Mouse (Mus musculus) midbrain, embryonic 13.5 days (tissue): ENCODE data around the gene Cep135. TPM values are rescaled to one million over a fixed set of nuclear protein-coding genes. Genes with fewer than 3 reads are reported as not detected.

Source experiments
- ATAC-seq: fragments of 200-750 bp; cut with Nextera tagmentation; 2 replicates; pipeline ENCODE4 v1.8.0; 2017; ENCODE audit warnings: mild to moderate bottlenecking, moderate TSS enrichment, moderate library complexity
- H3K27ac ChIP-seq: fragments of 300-500 bp; sonication (generic); 2 replicates; pipeline ENCODE4 v1.5.1; 2015; ENCODE audit warnings: inconsistent platforms, mild to moderate bottlenecking, moderate library complexity
- H3K27me3 ChIP-seq: fragments of 300-500 bp; sonication (generic); 2 replicates; pipeline ENCODE4 v1.6.1; 2015; ENCODE audit warnings: mild to moderate bottlenecking, inconsistent platforms
- H3K36me3 ChIP-seq: fragments of 300-500 bp; sonication (generic); 2 replicates; pipeline ENCODE4 v1.6.1; 2015; ENCODE audit warnings: mild to moderate bottlenecking, inconsistent platforms
- H3K4me1 ChIP-seq: fragments of 300-500 bp; sonication (generic); replicated peaks from 2 replicates; pipeline ENCODE4 v1.6.1; 2015; ENCODE audit warnings: inconsistent platforms
- H3K4me2 ChIP-seq: fragments of 300-500 bp; sonication (generic); replicated peaks from 2 replicates; pipeline ENCODE4 v1.6.1; 2015; ENCODE audit warnings: moderate library complexity, mild to moderate bottlenecking, inconsistent platforms
- H3K4me3 ChIP-seq: fragments of 300-500 bp; sonication (generic); replicated peaks from 2 replicates; pipeline ENCODE4 v1.5.1; 2015; ENCODE audit warnings: mild to moderate bottlenecking, inconsistent platforms
- H3K9ac ChIP-seq: fragments of 300-500 bp; sonication (generic); replicated peaks from 2 replicates; pipeline ENCODE4 v1.6.1; 2015; ENCODE audit warnings: mild to moderate bottlenecking, inconsistent platforms
- H3K9me3 ChIP-seq: fragments of 300-500 bp; sonication (generic); 2 replicates; pipeline ENCODE4 v1.6.1; 2016; ENCODE audit warnings: mild to moderate bottlenecking, inconsistent platforms
- WGBS: fragments of 180-500 bp; shearing (Covaris S2); methylation state at CpG from one replicate; pipeline ENCODE4 v1.1.7; 2015; 5-methylcytosine and 5-hydroxymethylcytosine counted together
- polyA plus RNA-seq: library from polyadenylated mRNA; unstranded; fragments of >200 nt; fragmentation: Nextera tagmentation; extraction: Ambion mirVana; gene quantifications from 2 replicates; pipeline ENCODE4 v1.2.1, GENCODE M21; 2015

Gene Cep135
- polyA plus RNA-seq = 4.4 and 4.6 TPM in 2 replicates

GRCm38 (mm10) chr5:76588551-76589283, at the start of gene Cep135:
Gene Cep135, plus strand, starts transcription at chr5:76588698.
- H3K27ac ChIP-seq = peak within 1 kb of the TSS; percentile 79
- peak within 1 kb of the TSS; percentile 85 for H3K9ac ChIP-seq
- peaks cover 13% of the 10 kb centered on the region for H3K36me3 ChIP-seq
- no peaks in the 10 kb centered on the region for H3K27me3 ChIP-seq
- no peaks in the 10 kb centered on the region for H3K9me3 ChIP-seq
- peak; percentile 99 for ATAC-seq
- WGBS = under 1% methylated on average over 87 of the region's 92 CpGs
- peak within 1 kb of the TSS; percentile 89 for H3K4me3 ChIP-seq
- H3K4me2 ChIP-seq = peak within 1 kb of the TSS; percentile 79
- peaks cover 17% of the 10 kb centered on the region for H3K4me1 ChIP-seq

DNA sequence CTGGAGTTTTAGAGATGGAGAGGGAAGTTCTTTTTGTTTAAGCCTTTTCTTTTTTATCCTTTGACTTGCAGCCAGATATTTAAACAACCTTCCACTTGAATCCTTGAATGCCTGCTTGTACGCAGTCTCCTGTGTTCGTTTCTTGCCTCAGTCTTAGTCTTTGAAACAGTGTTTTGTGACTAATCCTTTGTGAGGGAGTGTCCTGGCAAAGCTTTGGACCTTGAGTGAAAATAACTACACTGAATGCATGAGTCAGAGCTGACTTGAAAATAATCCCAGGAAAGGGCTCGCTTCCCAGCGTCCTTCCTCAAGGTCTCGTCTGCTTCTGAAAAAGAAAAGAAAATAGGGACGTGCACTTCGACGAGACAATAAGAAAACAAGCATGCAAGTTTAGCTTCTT, 48.3 kb upstream of the Cep135 start:
- no peak for ATAC-seq
- Histone ChIP-seq H3K27me3 (no peaks in the 10 kb centered on the region), H3K9me3 (no peaks in the 10 kb centered on the region), H3K9ac (no peak overlapping the region), H3K4me1 (no peaks in the 10 kb centered on the region), H3K4me3 (no peak overlapping the region), H3K36me3 (peaks cover 73% of the 10 kb centered on the region), H3K4me2 (no peak overlapping the region), H3K27ac (no peak overlapping the region)
- 63% methylated on average over 8 of the region's 8 CpGs for WGBS

DNA sequence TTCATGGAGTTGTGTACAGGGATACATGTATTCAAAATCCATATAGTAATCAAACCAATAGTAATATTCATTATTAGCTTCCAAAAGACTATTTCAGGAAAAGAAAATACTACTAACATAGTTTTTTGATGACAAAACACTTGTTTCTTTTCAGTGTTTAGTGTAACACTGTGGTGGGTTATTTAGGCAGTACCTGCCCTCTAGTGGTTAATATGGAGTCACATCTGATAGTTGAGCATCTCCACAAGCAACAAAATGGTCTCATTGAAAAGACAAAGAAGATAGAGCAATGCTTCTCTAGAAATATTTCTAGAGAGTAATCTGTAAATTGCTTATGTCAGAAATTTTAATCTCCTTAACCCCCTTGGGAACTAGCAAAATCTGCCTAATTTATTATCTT, 47.7 kb upstream of the Cep135 start:
- no peaks in the 10 kb centered on the region for H3K9me3 ChIP-seq
- no peak overlapping the region for H3K9ac ChIP-seq
- H3K27me3 ChIP-seq = no peaks in the 10 kb centered on the region
- no peak overlapping the region for H3K4me3 ChIP-seq
- ATAC-seq = no peak
- no peak overlapping the region for H3K27ac ChIP-seq
- H3K4me1 ChIP-seq = no peaks in the 10 kb centered on the region
- H3K36me3 ChIP-seq = peaks cover 72% of the 10 kb centered on the region
- no peak overlapping the region for H3K4me2 ChIP-seq

DNA sequence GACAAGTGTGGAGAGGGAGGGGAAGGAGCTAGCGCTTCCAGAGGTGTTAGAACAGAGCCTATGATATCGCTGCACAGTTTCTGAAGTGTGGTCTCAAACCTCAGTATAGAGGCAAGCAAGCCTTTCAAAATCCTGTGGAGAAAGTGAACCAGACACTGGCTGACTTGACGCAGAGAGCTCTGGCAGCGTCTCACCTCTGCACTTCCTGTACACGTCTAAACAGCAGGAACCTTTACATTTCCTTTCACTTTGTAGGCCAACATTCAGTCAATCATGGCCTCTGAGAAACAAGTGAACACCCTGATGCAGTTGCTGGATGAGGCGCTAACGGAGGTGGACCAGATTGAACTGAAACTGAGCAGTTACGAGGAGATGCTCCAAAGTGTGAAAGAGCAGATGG, 45.3 kb upstream of the Cep135 start:
- H3K4me1 ChIP-seq = no peaks in the 10 kb centered on the region
- 96% methylated on average over 8 of the region's 8 CpGs for WGBS
- H3K9me3 ChIP-seq = no peaks in the 10 kb centered on the region
- H3K9ac ChIP-seq = no peak overlapping the region; the same call in 1 of the 2 replicates
- H3K27me3 ChIP-seq = no peaks in the 10 kb centered on the region
- no peak overlapping the region for H3K4me3 ChIP-seq
- no peak for ATAC-seq
- H3K27ac ChIP-seq = no peak overlapping the region
- no peak overlapping the region for H3K4me2 ChIP-seq
- peaks cover 62% of the 10 kb centered on the region for H3K36me3 ChIP-seq

DNA sequence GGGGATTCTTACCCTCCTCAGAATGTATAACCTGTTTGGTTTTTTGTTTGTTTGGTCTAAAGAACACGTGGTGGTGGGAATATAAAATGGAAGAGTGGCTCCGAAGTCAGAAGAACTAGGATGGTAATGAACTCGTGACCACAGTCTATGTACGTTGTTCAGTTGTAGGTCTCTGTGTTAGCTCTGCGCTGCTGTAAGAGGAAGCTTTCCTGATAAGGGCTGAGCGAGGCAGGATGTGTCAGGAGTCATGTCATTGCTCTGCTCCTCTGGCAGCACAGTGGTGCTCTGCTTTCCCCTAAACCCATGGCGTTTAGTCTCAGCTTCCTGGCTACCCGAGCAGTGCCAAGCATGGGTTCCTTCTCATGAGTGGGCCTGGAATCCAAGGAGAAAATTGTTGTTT, 38.1 kb upstream of the Cep135 start:
- Histone ChIP-seq H3K4me1 (no peaks in the 10 kb centered on the region), H3K9ac (no peak overlapping the region), H3K4me2 (no peak overlapping the region), H3K36me3 (peaks cover 48% of the 10 kb centered on the region), H3K27me3 (no peaks in the 10 kb centered on the region), H3K4me3 (no peak overlapping the region), H3K27ac (no peak overlapping the region), H3K9me3 (no peaks in the 10 kb centered on the region)
- no peak for ATAC-seq
- 89% methylated on average over 8 of the region's 8 CpGs for WGBS

DNA sequence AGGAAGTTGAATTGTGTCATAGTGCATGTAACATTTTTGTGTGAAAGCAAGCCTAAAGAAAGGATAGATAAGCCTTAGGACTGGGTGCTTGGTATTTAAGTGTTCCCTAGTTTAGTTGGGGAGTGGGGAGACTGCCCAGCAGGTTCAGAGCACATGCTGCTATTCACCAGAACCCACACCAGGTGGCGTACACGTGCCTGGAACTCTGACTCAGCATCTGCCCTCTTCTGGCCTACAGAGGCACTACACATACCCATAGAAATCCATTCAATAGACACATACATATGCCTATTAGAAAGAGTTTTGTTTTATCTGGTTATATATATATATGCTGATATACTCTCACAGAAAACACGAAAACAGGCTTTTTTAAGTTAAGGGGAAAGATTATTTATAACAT, 23.2 kb upstream of the Cep135 start:
- Histone ChIP-seq H3K36me3 (peaks cover 79% of the 10 kb centered on the region), H3K4me3 (no peak overlapping the region), H3K4me1 (no peaks in the 10 kb centered on the region), H3K9me3 (no peaks in the 10 kb centered on the region), H3K27me3 (no peaks in the 10 kb centered on the region), H3K9ac (no peak overlapping the region), H3K27ac (no peak overlapping the region), H3K4me2 (no peak overlapping the region)
- no peak for ATAC-seq
- 29% methylated on average over 3 of the region's 3 CpGs for WGBS

DNA sequence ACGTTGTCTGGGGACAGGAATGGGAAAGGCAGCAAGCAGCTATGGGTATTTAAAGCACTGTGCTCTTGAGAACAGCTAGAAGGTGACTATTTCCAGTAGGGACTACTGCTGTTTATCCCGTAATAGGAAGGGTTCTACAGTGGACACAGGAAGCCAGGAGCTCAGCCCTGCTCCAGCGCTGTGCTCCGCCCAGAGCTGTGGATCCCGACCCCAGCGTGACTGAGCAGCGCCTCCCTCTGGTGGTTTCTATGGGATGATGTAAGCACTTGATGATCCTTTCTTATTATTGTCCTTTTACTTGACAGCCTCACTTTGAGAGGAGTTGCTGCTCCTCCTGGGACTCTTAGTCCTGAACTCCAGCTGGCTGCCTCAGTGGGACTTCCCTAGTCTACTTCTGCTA, 14.2 kb upstream of the Cep135 start:
- no peak overlapping the region for H3K27ac ChIP-seq
- WGBS = 73% methylated on average over 7 of the region's 7 CpGs
- no peaks in the 10 kb centered on the region for H3K9me3 ChIP-seq
- no peak overlapping the region for H3K9ac ChIP-seq
- H3K27me3 ChIP-seq = no peaks in the 10 kb centered on the region
- no peak overlapping the region for H3K4me2 ChIP-seq
- H3K4me1 ChIP-seq = no peaks in the 10 kb centered on the region
- no peak for ATAC-seq
- peaks cover 28% of the 10 kb centered on the region for H3K36me3 ChIP-seq
- H3K4me3 ChIP-seq = no peak overlapping the region

GRCm38 (mm10) chr5:76577026-76577425, 11.5 kb upstream of the Cep135 start:
- H3K36me3 ChIP-seq = 0 out of 2 replicates have a peak, but pooled peaks cover 3% of the 10 kb centered on the region
- no peaks in the 10 kb centered on the region for H3K4me1 ChIP-seq
- no peak overlapping the region for H3K27ac ChIP-seq
- no peak overlapping the region for H3K4me2 ChIP-seq
- no peaks in the 10 kb centered on the region for H3K9me3 ChIP-seq
- no peak overlapping the region for H3K9ac ChIP-seq
- no peak overlapping the region for H3K4me3 ChIP-seq
- H3K27me3 ChIP-seq = no peaks in the 10 kb centered on the region
- 73% methylated on average over 3 of the region's 3 CpGs for WGBS
- no peak for ATAC-seq

DNA sequence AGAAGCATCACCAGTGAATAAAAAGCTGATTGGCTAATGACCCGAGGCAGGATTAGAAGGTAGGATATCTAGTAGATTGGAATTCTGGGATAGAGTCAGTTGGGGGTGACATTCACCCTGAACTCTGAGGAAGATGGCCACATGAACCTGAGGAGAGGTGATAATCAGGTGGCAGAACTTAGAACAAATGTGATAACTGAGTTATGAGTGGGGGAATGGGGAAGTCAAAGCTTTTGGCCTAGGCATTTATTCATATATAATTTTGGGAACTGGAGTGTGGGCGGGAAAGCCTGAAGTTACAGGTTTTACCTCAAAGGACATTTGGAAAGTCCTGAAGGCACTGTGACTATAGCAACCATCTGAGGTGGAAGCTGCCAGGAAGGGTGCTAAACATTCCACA, 3.1 kb upstream of the Cep135 start:
- Histone ChIP-seq H3K27me3 (no peaks in the 10 kb centered on the region), H3K36me3 (no peaks in the 10 kb centered on the region), H3K9ac (no peak overlapping the region), H3K27ac (no peak overlapping the region), H3K4me1 (peaks cover 15% of the 10 kb centered on the region), H3K4me3 (no peak overlapping the region), H3K9me3 (no peaks in the 10 kb centered on the region), H3K4me2 (no peak overlapping the region)
- ATAC-seq = no peak
- WGBS = 83% methylated on average over 2 of the region's 2 CpGs

DNA sequence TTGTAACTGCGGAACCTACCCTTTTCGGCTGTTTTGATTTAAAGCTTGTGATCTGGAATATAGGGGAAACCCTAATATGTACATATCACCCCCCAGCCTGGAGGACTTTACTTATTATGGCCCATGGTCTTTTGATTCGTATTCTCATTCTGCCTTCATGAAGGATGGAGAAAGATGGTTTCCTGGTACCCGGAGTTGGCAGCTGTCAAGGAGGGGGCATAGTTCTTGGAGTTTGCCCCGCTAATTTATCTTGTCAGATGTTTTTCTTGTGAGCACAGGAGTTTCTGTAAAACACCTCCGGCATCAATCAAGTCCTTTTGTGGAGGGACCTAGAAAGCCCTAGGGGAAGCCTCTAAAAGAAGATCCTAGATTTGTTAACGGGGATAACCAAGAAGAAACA, 813 bp downstream of the Cep135 start:
- no peak overlapping the region for H3K27ac ChIP-seq
- H3K36me3 ChIP-seq = peaks cover 16% of the 10 kb centered on the region
- H3K4me2 ChIP-seq = peak overlapping the region; percentile 79
- H3K9me3 ChIP-seq = no peaks in the 10 kb centered on the region
- H3K9ac ChIP-seq = peak overlapping the region; percentile 85; the same call in 1 of the 2 replicates
- H3K4me1 ChIP-seq = peaks cover 17% of the 10 kb centered on the region
- H3K27me3 ChIP-seq = no peaks in the 10 kb centered on the region
- 6% methylated on average over 7 of the region's 7 CpGs for WGBS
- ATAC-seq = 0 out of 2 replicates have a peak, but pooled peaks have one; percentile 2
- H3K4me3 ChIP-seq = peak overlapping the region; percentile 89

DNA sequence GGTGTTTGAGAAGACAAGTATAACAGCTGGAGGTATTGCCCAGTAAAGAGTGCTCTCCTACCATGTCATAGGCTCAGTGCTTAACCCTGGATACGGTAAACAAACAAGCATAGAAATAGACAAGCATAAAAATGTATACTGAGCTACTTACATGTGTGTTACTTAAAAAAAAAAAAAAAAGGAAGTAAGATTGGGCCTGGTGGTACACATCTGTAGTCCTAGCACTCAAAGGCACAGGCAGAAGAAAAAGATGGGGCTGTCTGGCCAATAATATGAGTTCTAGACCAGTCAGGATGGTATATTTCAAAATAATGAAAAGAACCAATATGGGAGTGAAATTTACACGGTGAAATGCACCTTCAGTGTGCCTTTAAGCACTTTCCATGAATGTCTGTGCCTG, 1.5 kb downstream of the Cep135 start:
- H3K9me3 ChIP-seq = no peaks in the 10 kb centered on the region
- H3K9ac ChIP-seq = no peak overlapping the region
- peaks cover 23% of the 10 kb centered on the region for H3K36me3 ChIP-seq
- no peak for ATAC-seq
- H3K27me3 ChIP-seq = no peaks in the 10 kb centered on the region
- H3K4me3 ChIP-seq = no peak overlapping the region
- 82% methylated on average over 2 of the region's 2 CpGs for WGBS
- H3K4me2 ChIP-seq = peak overlapping the region; percentile 79; the same call in 1 of the 2 replicates
- peaks cover 17% of the 10 kb centered on the region for H3K4me1 ChIP-seq
- H3K27ac ChIP-seq = no peak overlapping the region

- no peaks in the 10 kb centered on the region for H3K27me3 ChIP-seq
- H3K4me2 ChIP-seq = no peak overlapping the region
- no peak overlapping the region for H3K27ac ChIP-seq
- H3K9me3 ChIP-seq = no peaks in the 10 kb centered on the region
- H3K4me1 ChIP-seq = peaks cover 17% of the 10 kb centered on the region
- H3K4me3 ChIP-seq = no peak overlapping the region
- no peak overlapping the region for H3K9ac ChIP-seq
- WGBS = 59% methylated on average over 9 of the region's 9 CpGs
- no peak for ATAC-seq
- H3K36me3 ChIP-seq = peaks cover 40% of the 10 kb centered on the region
Measured at GRCm38 (mm10) chr5:76591885-76592284, 3.4 kb downstream of the Cep135 start.
